Mouse (Mus musculus) skeletal muscle tissue, adult 2 months (tissue): ENCODE measurements around the gene Nsdhl.

Experiments
- DNase-seq: peaks from one replicate; pipeline ENCODE4 v3.0.0-alpha.2; 2012; ENCODE audit warnings: low read depth, low spot score

The Nsdhl gene

GRCm38 (mm10) chrX:72917884-72918681 lies at the start of gene Nsdhl, which contains the start of gene Cetn2:
Gene Nsdhl (plus strand): TSS chrX:72918557.
Gene Cetn2 (minus strand): TSS chrX:72918411.
- DNase-seq = peak; percentile 79

GRCm38 (mm10) chrX:72895388-72896054 lies 22.8 kb upstream of the Nsdhl start:
- no peak for DNase-seq

GRCm38 (mm10) chrX:72896055-72896437 lies 22.3 kb upstream of the Nsdhl start:
- no peak for DNase-seq

GRCm38 (mm10) chrX:72902530-72902929 lies 15.8 kb upstream of the Nsdhl start:
- no peak for DNase-seq

GRCm38 (mm10) chrX:72907619-72908403 lies 10.5 kb upstream of the Nsdhl start:
- no peak for DNase-seq

GRCm38 (mm10) chrX:72908404-72908741 lies 10.0 kb upstream of the Nsdhl start:
- peak; percentile 6 for DNase-seq

GRCm38 (mm10) chrX:72911611-72912010 lies 6.7 kb upstream of the Nsdhl start:
- no peak for DNase-seq

- DNase-seq = no peak
Measured at GRCm38 (mm10) chrX:72918682-72919059, 314 bp downstream of the Nsdhl start.

- DNase-seq = no peak
Measured at GRCm38 (mm10) chrX:72921391-72921790, 3.0 kb downstream of the Nsdhl start.

- DNase-seq = no peak
Measured at GRCm38 (mm10) chrX:72953464-72953863, 35.1 kb downstream of the Nsdhl start.

GRCm38 (mm10) chrX:72956486-72956885 lies 38.1 kb downstream of the Nsdhl start:
- no peak for DNase-seq

GRCm38 (mm10) chrX:72960431-72960830 lies 42.1 kb downstream of the Nsdhl start:
- DNase-seq = no peak

GRCm38 (mm10) chrX:72961511-72961910 lies 43.2 kb downstream of the Nsdhl start:
- no peak for DNase-seq

- DNase-seq = no peak
Measured at GRCm38 (mm10) chrX:72962743-72963142, 44.4 kb downstream of the Nsdhl start.

- no peak for DNase-seq
Measured at GRCm38 (mm10) chrX:72982831-72983230, 64.5 kb downstream of the Nsdhl start.

GRCm38 (mm10) chrX:72985607-72986006 lies 67.2 kb downstream of the Nsdhl start:
- DNase-seq = no peak

GRCm38 (mm10) chrX:72986841-72987519 lies 68.6 kb downstream of the Nsdhl start, which contains the start of gene Zfp185:
Gene Zfp185 (plus strand): TSS chrX:72987339.
- DNase-seq = no peak

GRCm38 (mm10) chrX:72987520-72987905 lies 69.2 kb downstream of the Nsdhl start:
- DNase-seq = no peak

GRCm38 (mm10) chrX:72988431-72988830 lies 70.1 kb downstream of the Nsdhl start:
- DNase-seq = no peak

- no peak for DNase-seq
Measured at GRCm38 (mm10) chrX:72990581-72990980, 72.2 kb downstream of the Nsdhl start.

GRCm38 (mm10) chrX:72992291-72992919 lies 74.0 kb downstream of the Nsdhl start:
- DNase-seq = no peak
